Mouse (Mus musculus) spleen, adult 2 months (tissue): ENCODE data around the gene Hfe. TPM values are rescaled to one million over a fixed set of nuclear protein-coding genes. Genes with fewer than 3 reads are reported as not detected.
A peak's percentile ranks its signal among the peaks of the same experiment; 100 is the strongest.
"Not testable (repeated sequence)": the region's sequence is repeated elsewhere in the genome, so short reads cannot be mapped to it uniquely, and the experiment has no call there.

Experiments used
- DNase-seq, 2 experiments: peaks; one replicate each; pipeline versions ENCODE4 v3.0.0 to v3.0.0-alpha.2; 2012 to 2021; ENCODE audit warnings: low spot score in 2 of 2, low read depth in 1 of 2
- H3K27ac ChIP-seq: fragments of 200-500 bp; 2 replicates; pipeline ENCODE4 v1.5.1; 2012; ENCODE audit warnings: low read length, inconsistent platforms; ENCODE audit not compliant: insufficient read depth
- H3K27me3 ChIP-seq: fragments of 200-500 bp; 2 replicates; pipeline ENCODE4 v1.6.1; 2012; ENCODE audit warnings: mild to moderate bottlenecking, moderate library complexity, low read length, inconsistent platforms; ENCODE audit not compliant: control insufficient read depth, insufficient read depth
- H3K36me3 ChIP-seq: fragments of 200-500 bp; 2 replicates; pipeline ENCODE4 v1.6.1; 2012; ENCODE audit warnings: mild to moderate bottlenecking, low read length, inconsistent platforms; ENCODE audit not compliant: control insufficient read depth, insufficient read depth
- H3K4me1 ChIP-seq: fragments of 200-500 bp; 2 replicates; pipeline ENCODE4 v1.6.1; 2011; ENCODE audit warnings: inconsistent platforms; ENCODE audit not compliant: control insufficient read depth, insufficient read depth, insufficient read length
- H3K4me3 ChIP-seq: fragments of 200-500 bp; 2 replicates; pipeline ENCODE4 v1.5.1; 2011; ENCODE audit warnings: mild to moderate bottlenecking, inconsistent platforms; ENCODE audit not compliant: insufficient read depth, insufficient read length; ENCODE audit errors: extremely low read depth
- CTCF ChIP-seq: fragments of 200-500 bp; IDR thresholded peaks from 2 replicates; pipeline ENCODE4 v1.5.1; 2011; ENCODE audit warnings: mild to moderate bottlenecking, inconsistent platforms; ENCODE audit not compliant: insufficient read depth, insufficient read length, insufficient replicate concordance; ENCODE audit errors: extremely low read depth
- POLR2A ChIP-seq: fragments of 200-500 bp; IDR thresholded peaks from 2 replicates; pipeline ENCODE4 v1.6.1; 2011; ENCODE audit warnings: low read depth, low read length, inconsistent platforms
- WGBS: fragments of 180-500 bp; shearing (Covaris S2); methylation state at CpG from one replicate; pipeline ENCODE4 v1.1.7; 2018; 5-methylcytosine and 5-hydroxymethylcytosine counted together
- polyA plus RNA-seq: library from polyadenylated mRNA; depleted of rRNA; stranded (reverse); fragments of >200 nt; gene quantifications from 2 replicates; pipeline ENCODE4 v1.2.3, GENCODE M21; 2012

Hfe gene
- polyA plus RNA-seq, 1 experiment, result 26.1 TPM

DNA sequence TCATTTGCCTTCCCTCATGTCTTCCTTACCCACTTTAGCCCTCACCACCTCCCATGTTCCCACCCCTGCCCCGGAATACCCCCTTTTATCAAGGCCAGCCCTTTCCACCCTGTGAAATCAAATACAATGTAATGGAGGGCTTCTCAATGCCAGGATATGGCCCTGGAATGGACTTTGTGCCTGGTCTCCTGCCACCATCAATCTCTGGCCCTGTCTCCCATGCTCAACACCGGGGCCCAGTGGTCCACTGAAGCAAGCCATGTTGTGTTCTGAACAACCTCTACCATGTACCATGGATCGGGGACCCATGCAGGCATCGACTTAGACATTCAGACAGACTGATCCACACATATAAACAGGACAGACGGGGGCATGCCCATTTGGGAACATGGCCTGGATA, 19.1 kb upstream of the Hfe start:
- WGBS, result 96% methylated on average over 5 of the region's 5 CpGs
- Histone ChIP-seq H3K27ac (peak overlapping the region; percentile 20; the same call in 1 of the 2 replicates), H3K36me3 (no peaks in the 10 kb centered on the region)

GRCm38 (mm10) chr13:23729192-23729525, 18.5 kb upstream of the Hfe start:
- no peaks in the 10 kb centered on the region; the same call in 1 of the 2 replicates for H3K4me1 ChIP-seq
- H3K4me3 ChIP-seq, result no peak overlapping the region
- peak overlapping the region; percentile 24; the same call in 1 of the 2 replicates for H3K27ac ChIP-seq
- no peaks in the 10 kb centered on the region for H3K27me3 ChIP-seq
- TF ChIP-seq CTCF (no peak), POLR2A (no peak)
- no peak for DNase-seq
- 32% methylated on average over 9 of the region's 9 CpGs for WGBS
- H3K36me3 ChIP-seq, result no peaks in the 10 kb centered on the region

More for the DNA sequence above, 19.1 kb upstream of the Hfe start:
- Histone ChIP-seq H3K27me3 (no peaks in the 10 kb centered on the region), H3K4me3 (no peak overlapping the region), H3K4me1 (no peaks in the 10 kb centered on the region; the same call in 1 of the 2 replicates)
- no peak for DNase-seq
- TF ChIP-seq CTCF, result no peak
- TF ChIP-seq POLR2A, result no peak

DNA sequence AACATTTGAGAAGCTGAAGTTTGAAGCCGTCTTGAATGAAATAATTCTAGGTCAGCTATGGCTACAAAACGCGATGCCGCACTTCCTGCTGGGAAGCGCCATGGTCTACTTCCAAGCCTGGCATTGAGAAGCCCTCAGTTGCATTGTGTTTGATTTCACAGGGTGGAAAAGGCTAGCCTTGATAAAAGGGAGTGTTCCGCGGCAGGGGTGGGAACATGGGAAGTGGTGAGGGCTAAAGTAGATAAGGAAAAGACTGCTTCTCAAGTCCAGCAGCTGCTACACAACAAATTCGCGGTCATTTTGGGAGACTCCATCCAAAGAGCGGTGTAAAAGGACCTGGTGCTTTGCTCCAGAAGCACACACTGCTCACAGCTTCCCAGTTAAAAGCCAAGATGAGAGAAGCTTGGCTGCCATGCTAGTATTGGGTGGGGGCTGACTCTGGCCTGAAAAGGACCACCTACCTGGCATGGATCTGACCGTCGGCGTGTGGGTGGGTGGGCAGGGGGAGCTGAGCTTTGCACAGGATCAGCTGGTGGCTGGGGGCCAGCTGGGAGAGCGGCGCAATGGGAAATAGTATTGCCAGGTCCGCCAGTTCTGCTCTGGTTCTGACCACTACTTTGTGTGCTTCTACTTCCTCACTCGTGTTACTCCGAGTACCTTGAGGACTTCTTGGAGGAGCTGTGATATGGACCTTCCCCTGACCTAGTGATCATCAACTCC, 18.0 kb upstream of the Hfe start:
- Histone ChIP-seq H3K27ac (peak overlapping the region; percentile 56), H3K36me3 (no peaks in the 10 kb centered on the region), H3K27me3 (no peaks in the 10 kb centered on the region), H3K4me3 (no peak overlapping the region), H3K4me1 (no peaks in the 10 kb centered on the region; the same call in 1 of the 2 replicates)
- 75% methylated on average over 18 of the region's 18 CpGs for WGBS
- no peak for DNase-seq
- TF ChIP-seq CTCF (no peak), POLR2A (no peak)

DNA sequence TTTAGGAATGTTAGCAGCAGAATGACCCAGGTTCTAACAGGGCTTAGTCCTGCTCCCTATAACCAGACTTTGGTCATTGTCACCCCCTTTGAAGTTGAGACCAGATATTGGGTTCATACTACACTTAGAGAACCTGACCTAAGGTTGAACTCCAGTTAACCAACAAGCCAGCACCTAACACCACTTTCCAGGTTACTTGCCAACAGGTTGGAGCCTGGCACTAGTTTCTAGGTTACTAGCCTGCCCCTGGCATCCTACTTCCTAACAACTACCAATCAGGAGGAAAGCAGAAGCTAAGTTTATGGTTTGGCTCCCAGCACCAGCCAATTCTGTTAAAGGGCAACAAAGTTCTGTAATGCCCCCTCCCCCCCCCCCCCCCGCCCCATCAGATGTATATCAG, 14.6 kb upstream of the Hfe start:
- WGBS, result 56% methylated on average over 1 of the region's 1 CpGs
- Histone ChIP-seq H3K4me1 (no peaks in the 10 kb centered on the region; the same call in 1 of the 2 replicates), H3K4me3 (no peak overlapping the region), H3K36me3 (no peaks in the 10 kb centered on the region), H3K27me3 (no peaks in the 10 kb centered on the region), H3K27ac (no peak overlapping the region)
- TF ChIP-seq CTCF, result no peak
- no peak for TF ChIP-seq POLR2A
- DNase-seq, result no peak

DNA sequence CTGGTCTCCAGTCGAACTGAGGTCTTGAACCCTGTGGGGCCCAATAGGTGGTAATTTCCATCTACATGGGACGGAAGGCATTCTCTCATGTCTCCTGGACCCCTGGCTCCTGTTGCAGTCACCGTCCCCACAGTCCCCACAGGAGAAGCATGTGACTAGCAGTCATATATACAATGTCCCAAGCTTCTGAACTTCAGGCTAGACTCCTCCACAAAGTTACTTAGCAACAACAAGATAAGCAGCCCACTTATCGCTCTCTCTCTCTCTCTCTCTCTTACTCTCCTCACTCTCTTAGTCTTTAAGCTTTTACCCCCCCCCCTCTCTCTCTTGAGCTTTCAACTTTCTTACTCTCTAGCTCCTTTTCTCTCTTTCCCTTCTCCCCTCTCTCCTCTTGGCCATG, 13.6 kb upstream of the Hfe start:
- Histone ChIP-seq H3K27ac (no peak overlapping the region), H3K36me3 (no peaks in the 10 kb centered on the region), H3K27me3 (no peaks in the 10 kb centered on the region), H3K4me1 (no peaks in the 10 kb centered on the region; the same call in 1 of the 2 replicates), H3K4me3 (no peak overlapping the region)
- TF ChIP-seq POLR2A (no peak), CTCF (no peak)
- DNase-seq, result no peak
- 87% methylated on average over 4 of the region's 4 CpGs for WGBS

- not testable (repeated sequence) for H3K36me3 ChIP-seq, H3K4me3 ChIP-seq, H3K4me1 ChIP-seq, H3K27me3 ChIP-seq, DNase-seq
- H3K27ac ChIP-seq, result peak overlapping the region; percentile 70
- 45% methylated on average over 2 of the region's 2 CpGs for WGBS
These were observed 7.1 kb upstream of the Hfe start for GRCm38 (mm10) chr13:23717593-23718245.

GRCm38 (mm10) chr13:23717176-23717575, 6.5 kb upstream of the Hfe start:
- no peak for DNase-seq
- H3K27me3 ChIP-seq, result no peaks in the 10 kb centered on the region
- no peak for TF ChIP-seq CTCF
- no peak for TF ChIP-seq POLR2A
- H3K4me3 ChIP-seq, result no peak overlapping the region
- 72% methylated on average over 11 of the region's 11 CpGs for WGBS
- no peaks in the 10 kb centered on the region for H3K36me3 ChIP-seq
- H3K4me1 ChIP-seq, result peaks cover 1% of the 10 kb centered on the region; the same call in 1 of the 2 replicates
- peak overlapping the region; percentile 70 for H3K27ac ChIP-seq
